Mouse (Mus musculus) hindbrain, embryonic 12.5 days (tissue): ENCODE data around the gene Rhobtb1. TPM values are rescaled to one million over a fixed set of nuclear protein-coding genes. Genes with fewer than 3 reads are reported as not detected.

Experiments used
- ATAC-seq: fragments of 200-750 bp; cut with Nextera tagmentation; 2 replicates; pipeline ENCODE4 v1.8.0; 2017; ENCODE audit warnings: moderate TSS enrichment; ENCODE audit not compliant: low FRiP score
- H3K27ac ChIP-seq: fragments of 300-500 bp; sonication (generic); 2 replicates; pipeline ENCODE4 v1.5.1; 2016; ENCODE audit warnings: mild to moderate bottlenecking
- H3K27me3 ChIP-seq: fragments of 300-500 bp; sonication (generic); 2 replicates; pipeline ENCODE4 v1.6.1; 2016; ENCODE audit warnings: mild to moderate bottlenecking
- H3K36me3 ChIP-seq: fragments of 300-500 bp; sonication (generic); 2 replicates; pipeline ENCODE4 v1.6.1; 2016; ENCODE audit warnings: mild to moderate bottlenecking
- H3K4me1 ChIP-seq: fragments of 300-500 bp; sonication (generic); 2 replicates; pipeline ENCODE4 v1.6.1; 2016
- H3K4me2 ChIP-seq: fragments of 300-500 bp; sonication (generic); replicated peaks from 2 replicates; pipeline ENCODE4 v1.6.1; 2016; ENCODE audit warnings: mild to moderate bottlenecking
- H3K4me3 ChIP-seq: fragments of 300-500 bp; sonication (generic); 2 replicates; pipeline ENCODE4 v1.5.1; 2016; ENCODE audit warnings: mild to moderate bottlenecking
- H3K9ac ChIP-seq: fragments of 300-500 bp; sonication (generic); 2 replicates; pipeline ENCODE4 v1.6.1; 2016; ENCODE audit warnings: mild to moderate bottlenecking, moderate library complexity
- H3K9me3 ChIP-seq: fragments of 300-500 bp; sonication (generic); replicated peaks from 2 replicates; pipeline ENCODE4 v1.6.1; 2016; ENCODE audit warnings: mild to moderate bottlenecking
- WGBS: fragments of 180-500 bp; shearing (Covaris S2); methylation state at CpG from one replicate; pipeline ENCODE4 v1.1.7; 2016; 5-methylcytosine and 5-hydroxymethylcytosine counted together
- polyA plus RNA-seq: library from polyadenylated mRNA; unstranded; fragments of >200 nt; fragmentation: Nextera tagmentation; extraction: Ambion mirVana; gene quantifications from 2 replicates; pipeline ENCODE4 v1.2.1, GENCODE M21; 2016

Rhobtb1 gene
- polyA plus RNA-seq, 1 experiment from 2014 or later: 23.5 TPM

- Histone ChIP-seq H3K27me3 (no peaks in the 10 kb centered on the region), H3K4me3 (no peak overlapping the region), H3K36me3 (peaks cover 21% of the 10 kb centered on the region; the same call in 1 of the 2 replicates), H3K4me2 (no peak overlapping the region), H3K4me1 (peaks cover 9% of the 10 kb centered on the region), H3K27ac (no peak overlapping the region), H3K9ac (no peak overlapping the region), H3K9me3 (no peaks in the 10 kb centered on the region)
- no peak for ATAC-seq
- WGBS: 95% methylated on average over 4 of the region's 4 CpGs
Observed at GRCm38 (mm10) chr10:69217127-69217690, 66.0 kb downstream of the Rhobtb1 start.

- Histone ChIP-seq H3K9ac (no peak overlapping the region), H3K27me3 (no peaks in the 10 kb centered on the region), H3K27ac (no peak overlapping the region), H3K4me1 (peaks cover 8% of the 10 kb centered on the region), H3K4me3 (no peak overlapping the region), H3K36me3 (peaks cover 21% of the 10 kb centered on the region; the same call in 1 of the 2 replicates), H3K9me3 (no peaks in the 10 kb centered on the region), H3K4me2 (no peak overlapping the region)
- WGBS: 89% methylated on average over 14 of the region's 14 CpGs
- no peak for ATAC-seq
Observed at GRCm38 (mm10) chr10:69218458-69219288, 67.4 kb downstream of the Rhobtb1 start.

- peaks cover 21% of the 10 kb centered on the region; the same call in 1 of the 2 replicates for H3K36me3 ChIP-seq
- no peaks in the 10 kb centered on the region for H3K9me3 ChIP-seq
- no peak overlapping the region for H3K4me3 ChIP-seq
- H3K4me2 ChIP-seq: no peak overlapping the region
- no peak for ATAC-seq
- no peak overlapping the region for H3K27ac ChIP-seq
- H3K9ac ChIP-seq: no peak overlapping the region
- H3K4me1 ChIP-seq: peaks cover 2% of the 10 kb centered on the region
- 90% methylated on average over 2 of the region's 2 CpGs for WGBS
- no peaks in the 10 kb centered on the region for H3K27me3 ChIP-seq
Observed at GRCm38 (mm10) chr10:69219289-69219626, 68.0 kb downstream of the Rhobtb1 start.

- no peak overlapping the region for H3K27ac ChIP-seq
- no peaks in the 10 kb centered on the region for H3K4me1 ChIP-seq
- H3K9me3 ChIP-seq: no peaks in the 10 kb centered on the region
- no peak for ATAC-seq
- H3K27me3 ChIP-seq: no peaks in the 10 kb centered on the region
- 87% methylated on average over 6 of the region's 6 CpGs for WGBS
- H3K9ac ChIP-seq: no peak overlapping the region
- peaks cover 21% of the 10 kb centered on the region; the same call in 1 of the 2 replicates for H3K36me3 ChIP-seq
- H3K4me2 ChIP-seq: no peak overlapping the region
- no peak overlapping the region for H3K4me3 ChIP-seq
Observed at GRCm38 (mm10) chr10:69220296-69220695, 69.1 kb downstream of the Rhobtb1 start.

- Histone ChIP-seq H3K4me1 (no peaks in the 10 kb centered on the region), H3K4me3 (no peak overlapping the region), H3K27me3 (no peaks in the 10 kb centered on the region), H3K4me2 (no peak overlapping the region), H3K9ac (no peak overlapping the region), H3K9me3 (no peaks in the 10 kb centered on the region), H3K27ac (no peak overlapping the region), H3K36me3 (peaks cover 25% of the 10 kb centered on the region; the same call in 1 of the 2 replicates)
- 97% methylated on average over 9 of the region's 9 CpGs for WGBS
- ATAC-seq: no peak
Observed at GRCm38 (mm10) chr10:69221148-69221547, 69.9 kb downstream of the Rhobtb1 start.

GRCm38 (mm10) chr10:69221955-69222354, 70.7 kb downstream of the Rhobtb1 start:
- WGBS: 88% methylated on average over 3 of the region's 3 CpGs
- H3K4me1 ChIP-seq: no peaks in the 10 kb centered on the region
- H3K27me3 ChIP-seq: no peaks in the 10 kb centered on the region
- H3K36me3 ChIP-seq: peaks cover 16% of the 10 kb centered on the region; the same call in 1 of the 2 replicates
- H3K4me2 ChIP-seq: no peak overlapping the region
- no peak overlapping the region for H3K27ac ChIP-seq
- H3K9ac ChIP-seq: no peak overlapping the region
- no peak for ATAC-seq
- no peak overlapping the region for H3K4me3 ChIP-seq
- no peaks in the 10 kb centered on the region for H3K9me3 ChIP-seq

- 96% methylated on average over 4 of the region's 4 CpGs for WGBS
- Histone ChIP-seq H3K36me3 (peaks cover 8% of the 10 kb centered on the region; the same call in 1 of the 2 replicates), H3K4me3 (no peak overlapping the region), H3K4me2 (no peak overlapping the region), H3K9ac (no peak overlapping the region), H3K9me3 (no peaks in the 10 kb centered on the region), H3K27me3 (no peaks in the 10 kb centered on the region), H3K27ac (no peak overlapping the region), H3K4me1 (no peaks in the 10 kb centered on the region)
- ATAC-seq: no peak
Observed at GRCm38 (mm10) chr10:69223232-69223631, 72.0 kb downstream of the Rhobtb1 start.

GRCm38 (mm10) chr10:69224276-69224675, 73.0 kb downstream of the Rhobtb1 start:
- 57% methylated on average over 7 of the region's 7 CpGs for WGBS
- Histone ChIP-seq H3K4me2 (no peak overlapping the region), H3K9me3 (no peaks in the 10 kb centered on the region), H3K9ac (no peak overlapping the region), H3K36me3 (0 out of 2 replicates have a peak, but pooled peaks cover 4% of the 10 kb centered on the region), H3K4me1 (no peaks in the 10 kb centered on the region), H3K27me3 (no peaks in the 10 kb centered on the region), H3K4me3 (no peak overlapping the region), H3K27ac (no peak overlapping the region)
- no peak for ATAC-seq

GRCm38 (mm10) chr10:69225471-69225870, 74.2 kb downstream of the Rhobtb1 start:
- whole genome bisulfite sequencing: 93% methylated on average over 5 of the region's 5 CpGs
- ATAC-seq: no peak
- no peak overlapping the region for H3K4me3 ChIP-seq
- 0 out of 2 replicates have a peak, but pooled peaks cover 4% of the 10 kb centered on the region for H3K36me3 ChIP-seq
- no peaks in the 10 kb centered on the region for H3K9me3 ChIP-seq
- no peak overlapping the region for H3K4me2 ChIP-seq
- H3K27me3 ChIP-seq: no peaks in the 10 kb centered on the region
- H3K4me1 ChIP-seq: no peaks in the 10 kb centered on the region
- no peak overlapping the region for H3K9ac ChIP-seq
- no peak overlapping the region for H3K27ac ChIP-seq

- Histone ChIP-seq H3K4me1 (no peaks in the 10 kb centered on the region), H3K27ac (no peak overlapping the region), H3K9me3 (no peaks in the 10 kb centered on the region), H3K4me3 (no peak overlapping the region), H3K4me2 (no peak overlapping the region), H3K9ac (no peak overlapping the region), H3K36me3 (0 out of 2 replicates have a peak, but pooled peaks cover 4% of the 10 kb centered on the region), H3K27me3 (no peaks in the 10 kb centered on the region)
- WGBS: 76% methylated on average over 8 of the region's 8 CpGs
- ATAC-seq: no peak
Observed at GRCm38 (mm10) chr10:69225951-69226350, 74.7 kb downstream of the Rhobtb1 start.

GRCm38 (mm10) chr10:69237185-69237584, 86.0 kb downstream of the Rhobtb1 start:
- H3K36me3 ChIP-seq: no peaks in the 10 kb centered on the region
- H3K4me1 ChIP-seq: peaks cover 3% of the 10 kb centered on the region; the same call in 1 of the 2 replicates
- no peak overlapping the region for H3K4me3 ChIP-seq
- ATAC-seq: no peak
- H3K9ac ChIP-seq: no peak overlapping the region
- H3K9me3 ChIP-seq: no peaks in the 10 kb centered on the region; the same call in 1 of the 2 replicates
- no peaks in the 10 kb centered on the region for H3K27me3 ChIP-seq
- no peak overlapping the region for H3K4me2 ChIP-seq
- WGBS: 85% methylated on average over 3 of the region's 3 CpGs
- no peak overlapping the region for H3K27ac ChIP-seq

- no peak for ATAC-seq
- H3K27ac ChIP-seq: no peak overlapping the region
- WGBS: 92% methylated on average over 9 of the region's 9 CpGs
Observed at GRCm38 (mm10) chr10:69237781-69238180, 86.5 kb downstream of the Rhobtb1 start.

More at GRCm38 (mm10) chr10:69237781-69238180, 86.5 kb downstream of the Rhobtb1 start:
- no peaks in the 10 kb centered on the region; the same call in 1 of the 2 replicates for H3K9me3 ChIP-seq
- H3K4me3 ChIP-seq: no peak overlapping the region
- no peaks in the 10 kb centered on the region for H3K27me3 ChIP-seq
- H3K9ac ChIP-seq: no peak overlapping the region
- peaks cover 3% of the 10 kb centered on the region; the same call in 1 of the 2 replicates for H3K4me1 ChIP-seq
- no peaks in the 10 kb centered on the region for H3K36me3 ChIP-seq
- no peak overlapping the region for H3K4me2 ChIP-seq
